Mouse (Mus musculus) heart, postnatal 0 days (tissue): Measurements from ENCODE around the gene Greb1. TPM values are rescaled to one million over a fixed set of nuclear protein-coding genes. Genes with fewer than 3 reads are reported as not detected.

ENCODE experiments used
- ATAC-seq: fragments of 200-750 bp; cut with Nextera tagmentation; 2 replicates; pipeline ENCODE4 v1.8.0; 2017; ENCODE audit warnings: low read depth, moderate number of reproducible peaks, moderate library complexity; ENCODE audit not compliant: insufficient read depth
- DNase-seq: peaks from one replicate; pipeline ENCODE4 v3.0.0-alpha.2; 2016; ENCODE audit warnings: low spot score
- H3K27ac ChIP-seq: fragments of 300-500 bp; sonication (generic); 2 replicates; pipeline ENCODE4 v1.5.1; 2014; ENCODE audit warnings: low read depth, mild to moderate bottlenecking
- H3K27me3 ChIP-seq: fragments of 300-500 bp; sonication (generic); 2 replicates; pipeline ENCODE4 v1.6.1; 2014; ENCODE audit warnings: low read length, mixed read lengths; ENCODE audit not compliant: control insufficient read depth, insufficient read depth
- H3K36me3 ChIP-seq: fragments of 300-500 bp; sonication (generic); replicated peaks from 2 replicates; pipeline ENCODE4 v1.6.1; 2014; ENCODE audit warnings: low read length, mixed read lengths; ENCODE audit not compliant: control insufficient read depth, insufficient read depth
- H3K4me1 ChIP-seq: fragments of 300-500 bp; sonication (generic); 2 replicates; pipeline ENCODE4 v1.6.1; 2014; ENCODE audit warnings: antibody characterized with exemption; ENCODE audit not compliant: control insufficient read depth, insufficient read depth
- H3K4me2 ChIP-seq: fragments of 300-500 bp; sonication (generic); 2 replicates; pipeline ENCODE4 v1.6.1; 2014; ENCODE audit warnings: low read depth, mild to moderate bottlenecking, low read length, moderate library complexity
- H3K4me3 ChIP-seq: fragments of 300-500 bp; sonication (generic); 2 replicates; pipeline ENCODE4 v1.5.1; 2014; ENCODE audit warnings: low read depth, low read length
- H3K9ac ChIP-seq: fragments of 300-500 bp; sonication (generic); replicated peaks from 2 replicates; pipeline ENCODE4 v1.6.1; 2014; ENCODE audit warnings: low read depth, low read length, mixed read lengths
- H3K9me3 ChIP-seq: fragments of 300-500 bp; sonication (generic); replicated peaks from 2 replicates; pipeline ENCODE4 v1.6.1; 2016; ENCODE audit warnings: low read length; ENCODE audit not compliant: control insufficient read depth
- CTCF ChIP-seq: IDR thresholded peaks from 2 replicates; pipeline ENCODE4 v1.5.1; 2016; ENCODE audit warnings: antibody characterized with exemption, control low read depth, low read depth
- EP300 ChIP-seq: IDR thresholded peaks from 2 replicates; pipeline ENCODE4 v1.6.1; 2016; ENCODE audit warnings: antibody characterized with exemption, low read depth
- WGBS: fragments of 180-500 bp; shearing (Covaris S2); extraction: QIAGEN DNeasy Blood & Tissue Kit; methylation state at CpG from one replicate; pipeline ENCODE4 v1.1.7; 2014; 5-methylcytosine and 5-hydroxymethylcytosine counted together
- polyA plus RNA-seq: library from polyadenylated mRNA; unstranded; fragments of >200 nt; fragmentation: Nextera tagmentation; extraction: Ambion mirVana; gene quantifications from 2 replicates; pipeline ENCODE4 v1.2.1, GENCODE M21; 2015
- total RNA-seq: library from RNA; depleted of rRNA; stranded (reverse); fragments of >200 nt; gene quantifications from 2 replicates; pipeline ENCODE4 v1.2.3, GENCODE M21; 2014; ENCODE audit warnings: low replicate concordance

Gene Greb1
- total and polyA plus RNA-seq, 2 experiments from 2014 or later = 0.11 to 0.15 TPM

DNA sequence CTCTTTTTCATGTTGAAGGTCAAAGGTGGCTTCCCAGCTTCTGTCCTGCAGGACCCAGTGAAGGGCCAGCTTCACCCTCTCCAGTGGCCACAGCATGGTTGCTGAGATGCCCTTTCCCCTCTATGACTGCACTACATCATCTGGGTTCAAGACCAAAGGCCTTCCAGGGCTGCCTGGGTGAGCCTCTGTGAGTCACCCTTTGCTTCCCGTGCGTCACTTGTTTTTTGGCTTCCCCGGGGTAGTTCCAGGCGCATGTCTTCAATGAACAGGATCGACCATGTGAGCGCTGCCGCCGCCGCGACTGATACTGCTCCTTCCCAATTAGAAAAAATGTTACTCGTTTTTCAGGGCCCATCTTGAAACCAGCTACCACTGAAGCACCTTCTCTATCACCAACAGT lies 70.5 kb downstream of the Greb1 start:
- H3K27me3 ChIP-seq = no peaks in the 10 kb centered on the region
- no peak overlapping the region for H3K4me3 ChIP-seq
- DNase-seq (no peak), ATAC-seq (no peak)
- 0 out of 2 replicates have a peak, but pooled peaks cover 6% of the 10 kb centered on the region for H3K4me1 ChIP-seq
- no peak overlapping the region for H3K27ac ChIP-seq
- WGBS = 89% methylated on average over 11 of the region's 11 CpGs
- H3K9ac ChIP-seq = no peak overlapping the region
- no peaks in the 10 kb centered on the region for H3K36me3 ChIP-seq
- TF ChIP-seq CTCF (no peak), EP300 (no peak)
- H3K9me3 ChIP-seq = no peaks in the 10 kb centered on the region
- H3K4me2 ChIP-seq = no peak overlapping the region

DNA sequence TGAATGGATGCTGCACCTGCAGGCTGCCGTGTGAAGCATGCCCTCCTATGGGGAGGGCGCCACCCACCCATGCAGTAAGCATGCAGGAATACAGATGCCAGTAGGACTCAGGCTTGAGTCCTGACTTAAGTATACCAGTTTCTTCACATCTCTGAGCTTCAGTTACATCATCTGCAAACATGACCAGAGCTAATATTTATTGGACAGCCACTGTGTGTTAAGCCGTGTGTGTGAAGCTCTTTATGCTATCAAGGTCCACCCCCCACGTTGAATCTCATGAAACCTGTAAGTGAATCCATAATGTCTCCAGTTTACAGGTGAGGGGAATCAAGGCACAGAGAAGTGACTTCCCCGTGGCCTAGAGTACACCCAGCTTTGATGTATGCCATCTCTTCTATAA lies 72.5 kb downstream of the Greb1 start:
- ATAC-seq (no peak), DNase-seq (no peak)
- TF ChIP-seq CTCF (no peak), EP300 (no peak)
- H3K9me3 ChIP-seq = no peaks in the 10 kb centered on the region
- no peak overlapping the region for H3K9ac ChIP-seq
- no peak overlapping the region for H3K4me3 ChIP-seq
- H3K36me3 ChIP-seq = no peaks in the 10 kb centered on the region
- H3K4me1 ChIP-seq = 0 out of 2 replicates have a peak, but pooled peaks cover 6% of the 10 kb centered on the region
- no peak overlapping the region for H3K27ac ChIP-seq
- no peaks in the 10 kb centered on the region for H3K27me3 ChIP-seq
- H3K4me2 ChIP-seq = no peak overlapping the region
- 89% methylated on average over 5 of the region's 5 CpGs for WGBS

- TF ChIP-seq CTCF (no peak), EP300 (no peak)
- WGBS = 30% methylated on average over 3 of the region's 3 CpGs
- H3K4me3 ChIP-seq = no peak overlapping the region
- H3K9ac ChIP-seq = no peak overlapping the region
- no peaks in the 10 kb centered on the region for H3K9me3 ChIP-seq
- 0 out of 2 replicates have a peak, but pooled peaks cover 5% of the 10 kb centered on the region for H3K4me1 ChIP-seq
- DNase-seq = no peak
- no peaks in the 10 kb centered on the region for H3K27me3 ChIP-seq
- peak; percentile 47; the same call in 1 of the 2 replicates for ATAC-seq
- H3K4me2 ChIP-seq = no peak overlapping the region
- H3K27ac ChIP-seq = no peak overlapping the region
- no peaks in the 10 kb centered on the region for H3K36me3 ChIP-seq
Observed at GRCm38 (mm10) chr12:16726229-16726628, 74.5 kb downstream of the Greb1 start.

DNA sequence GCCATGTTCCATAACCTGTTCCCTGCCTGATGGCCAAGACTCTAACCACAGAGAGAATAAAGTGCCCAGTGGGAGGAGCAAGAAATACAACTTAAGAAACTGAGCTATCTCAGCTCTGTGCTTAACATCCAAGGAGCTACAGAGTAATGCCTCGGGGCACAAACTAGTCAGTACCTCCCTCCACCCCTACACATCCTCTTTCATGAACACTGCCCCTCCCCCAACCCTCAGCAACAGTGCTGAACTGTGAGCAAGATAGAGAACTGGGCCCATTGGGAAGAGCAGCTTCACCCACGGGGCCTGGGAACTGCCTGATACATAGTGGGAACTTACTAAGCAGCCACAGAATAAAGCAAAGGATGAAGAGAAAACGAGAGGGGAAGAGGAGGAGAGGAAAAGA lies 77.1 kb downstream of the Greb1 start:
- Histone ChIP-seq H3K9me3 (no peaks in the 10 kb centered on the region), H3K4me1 (no peaks in the 10 kb centered on the region), H3K9ac (no peak overlapping the region), H3K27me3 (no peaks in the 10 kb centered on the region), H3K27ac (no peak overlapping the region), H3K4me3 (no peak overlapping the region), H3K36me3 (no peaks in the 10 kb centered on the region), H3K4me2 (no peak overlapping the region)
- 32% methylated on average over 3 of the region's 3 CpGs for WGBS
- TF ChIP-seq CTCF (no peak), EP300 (no peak)
- DNase-seq (no peak), ATAC-seq (no peak)

DNA sequence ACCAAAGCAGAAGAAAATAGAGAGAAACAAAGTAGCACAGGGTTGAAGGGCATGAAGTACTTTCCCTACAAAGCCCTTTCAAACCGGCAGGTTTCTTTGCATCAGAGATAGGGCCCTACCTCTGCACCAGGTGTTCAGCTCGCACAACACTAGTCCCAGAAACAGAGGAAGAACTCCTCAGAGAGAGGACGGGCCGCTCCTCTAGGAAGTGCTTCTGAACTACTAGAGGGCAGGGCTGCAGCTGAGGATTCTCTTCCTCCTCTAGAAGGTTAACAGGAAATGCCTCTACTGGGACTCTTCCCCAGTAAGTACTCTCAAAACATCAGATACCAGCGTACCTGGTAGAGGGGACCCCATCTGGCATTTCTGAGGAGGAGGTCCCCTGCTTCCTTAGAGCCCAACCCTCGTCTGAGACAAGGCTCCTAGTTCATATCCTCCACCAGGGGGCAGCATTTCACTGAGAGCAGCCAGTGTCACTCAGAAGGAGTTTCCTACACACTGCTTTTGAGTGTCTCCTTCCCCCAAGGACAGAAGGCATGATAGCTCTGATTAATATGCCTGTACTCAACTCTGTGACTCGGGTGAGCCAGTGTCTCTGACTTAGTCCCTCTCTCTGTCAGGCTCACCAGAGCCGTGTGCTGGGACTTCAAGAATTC lies 81.9 kb downstream of the Greb1 start:
- WGBS = 37% methylated on average over 8 of the region's 8 CpGs
- H3K27me3 ChIP-seq = no peaks in the 10 kb centered on the region

DNA sequence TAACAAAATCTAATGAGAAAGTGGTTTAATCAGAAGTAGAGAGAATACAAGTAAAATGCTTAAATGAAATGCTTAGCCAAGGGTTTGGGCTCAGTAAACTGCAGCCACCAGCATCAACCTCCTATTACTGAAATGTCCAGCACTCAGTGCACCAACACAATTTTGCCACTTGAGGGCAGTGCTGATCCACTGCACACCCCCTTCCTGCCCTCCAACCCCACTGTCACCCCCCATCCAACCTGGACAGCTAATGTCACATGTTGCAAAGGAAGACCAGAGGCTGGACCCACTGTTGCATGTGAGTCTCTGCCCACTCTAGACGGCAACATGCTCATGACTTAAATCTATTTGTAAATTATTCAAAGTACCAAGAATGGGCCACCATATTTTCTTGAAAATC lies 83.0 kb downstream of the Greb1 start:
- Histone ChIP-seq H3K27ac (no peak overlapping the region), H3K4me3 (no peak overlapping the region), H3K4me2 (no peak overlapping the region), H3K9ac (no peak overlapping the region), H3K27me3 (no peaks in the 10 kb centered on the region), H3K36me3 (no peaks in the 10 kb centered on the region), H3K4me1 (no peaks in the 10 kb centered on the region), H3K9me3 (no peaks in the 10 kb centered on the region)
- DNase-seq = peak; percentile 12
- 70% methylated on average over 1 of the region's 1 CpGs for WGBS
- ATAC-seq = no peak
- no peak for TF ChIP-seq EP300
- peak; percentile 78 for TF ChIP-seq CTCF

More for the DNA sequence above, 81.9 kb downstream of the Greb1 start:
- H3K4me2 ChIP-seq = no peak overlapping the region
- no peaks in the 10 kb centered on the region for H3K36me3 ChIP-seq
- H3K9me3 ChIP-seq = no peaks in the 10 kb centered on the region
- H3K27ac ChIP-seq = no peak overlapping the region
- no peak overlapping the region for H3K4me3 ChIP-seq
- ATAC-seq (peak; percentile 51), DNase-seq (peak; percentile 75)
- H3K4me1 ChIP-seq = no peaks in the 10 kb centered on the region
- no peak overlapping the region for H3K9ac ChIP-seq
- TF ChIP-seq CTCF = peak; percentile 97
- no peak for TF ChIP-seq EP300
